Mouse (Mus musculus) embryo, embryonic 11 days (tissue): ENCODE measurements around the gene Nop53.

Experiments
- DNase-seq: peaks from one replicate; pipeline ENCODE4 v3.0.0-alpha.2; 2015

Nop53 gene

GRCm38 (mm10) chr7:15945721-15946536 lies at the start of gene Nop53:
Gene Nop53, minus strand, starts transcription at chr7:15946074.
- DNase-seq: peak; percentile 98

DNA sequence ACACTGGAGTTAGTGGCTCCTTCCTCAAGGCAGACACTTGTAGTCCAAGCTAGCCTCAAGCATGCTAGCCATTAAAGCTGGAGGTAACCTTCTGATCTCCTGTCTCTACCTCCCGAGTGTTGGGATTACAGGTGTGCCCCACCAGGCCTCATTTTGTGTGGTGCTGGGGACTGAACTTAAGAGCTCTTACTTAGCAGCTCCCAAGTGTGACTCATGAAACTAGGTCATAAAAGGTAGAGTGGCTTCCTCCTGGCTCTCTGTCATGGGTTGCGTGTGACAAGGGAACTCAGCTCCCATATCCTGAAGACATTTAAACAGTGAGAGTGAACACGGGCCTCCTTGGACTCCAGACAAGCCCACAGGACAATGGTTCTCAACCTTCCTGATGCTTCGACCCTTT lies 47.9 kb upstream of the Nop53 start:
- no peak for DNase-seq

- no peak for DNase-seq
These were observed 47.3 kb upstream of the Nop53 start for GRCm38 (mm10) chr7:15993152-15993551.

- no peak for DNase-seq
These were observed 45.9 kb upstream of the Nop53 start for GRCm38 (mm10) chr7:15991764-15992163.

DNA sequence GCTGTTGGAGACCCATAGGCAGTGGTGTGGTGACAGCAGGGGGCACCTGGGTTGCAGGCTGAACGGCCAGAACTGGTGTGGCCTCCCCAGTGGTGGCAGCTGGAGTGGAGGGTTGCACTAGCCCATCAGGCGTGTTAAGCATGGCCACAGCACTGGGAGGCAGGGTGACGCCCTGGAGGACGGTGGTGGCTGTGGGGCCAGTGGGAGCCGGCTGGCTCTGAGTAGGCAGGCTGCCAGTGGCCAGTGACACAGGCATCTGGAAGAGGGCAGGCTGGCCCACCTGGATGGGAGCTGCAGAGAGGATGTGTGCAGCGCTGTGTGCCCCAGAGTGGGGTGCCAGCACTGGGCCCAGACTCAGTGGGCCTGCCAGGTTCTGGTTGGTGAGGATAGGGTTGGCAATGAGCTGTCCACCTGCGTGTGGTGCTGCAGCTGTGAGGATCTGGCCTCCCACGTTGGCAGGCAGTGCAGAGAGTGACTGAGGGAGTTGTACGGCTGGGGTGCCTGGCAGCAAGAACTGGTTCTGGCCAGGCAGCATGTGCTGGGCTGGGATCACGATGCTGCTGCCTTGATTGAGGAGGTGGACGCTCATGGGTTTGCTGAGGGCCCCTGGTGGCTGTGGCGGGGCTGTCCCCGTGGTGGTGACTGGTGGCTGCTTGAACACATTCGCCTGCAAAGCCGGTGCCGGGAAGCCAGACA lies 41.9 kb upstream of the Nop53 start:
- DNase-seq: no peak

DNA sequence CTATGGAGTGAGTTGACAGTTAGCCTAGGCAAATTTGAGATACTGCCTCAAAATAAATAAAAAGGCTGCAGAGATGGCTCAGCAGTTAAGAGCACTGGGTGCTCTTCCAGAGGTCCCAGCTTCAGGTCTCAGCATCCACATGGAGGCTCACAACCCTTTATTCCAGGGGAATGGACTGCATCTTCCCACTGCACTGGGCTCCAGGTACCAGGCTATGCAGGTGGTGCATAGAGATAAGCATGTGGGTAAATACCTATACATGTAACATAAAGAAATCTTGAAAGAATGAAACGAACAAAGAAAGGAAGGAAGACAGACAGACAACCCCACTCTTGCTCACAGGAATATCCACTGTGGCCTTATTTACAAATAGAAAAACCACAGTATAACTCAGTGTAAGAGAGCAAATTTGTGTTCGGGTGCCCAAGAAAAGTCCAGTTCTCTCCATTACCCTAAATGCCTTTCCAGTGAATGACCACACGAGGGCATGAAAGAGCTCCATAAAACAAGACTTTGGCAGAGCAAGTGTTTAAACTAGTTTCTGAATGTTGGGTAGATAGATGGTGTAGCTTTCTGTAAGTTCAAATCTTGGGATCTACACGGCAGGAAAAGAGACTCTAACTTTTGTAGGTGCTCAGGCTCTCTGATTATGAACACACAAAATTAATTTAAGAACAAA lies 37.0 kb upstream of the Nop53 start:
- peak; percentile 55 for DNase-seq

GRCm38 (mm10) chr7:15981538-15981937 lies 35.7 kb upstream of the Nop53 start:
- DNase-seq: no peak

DNA sequence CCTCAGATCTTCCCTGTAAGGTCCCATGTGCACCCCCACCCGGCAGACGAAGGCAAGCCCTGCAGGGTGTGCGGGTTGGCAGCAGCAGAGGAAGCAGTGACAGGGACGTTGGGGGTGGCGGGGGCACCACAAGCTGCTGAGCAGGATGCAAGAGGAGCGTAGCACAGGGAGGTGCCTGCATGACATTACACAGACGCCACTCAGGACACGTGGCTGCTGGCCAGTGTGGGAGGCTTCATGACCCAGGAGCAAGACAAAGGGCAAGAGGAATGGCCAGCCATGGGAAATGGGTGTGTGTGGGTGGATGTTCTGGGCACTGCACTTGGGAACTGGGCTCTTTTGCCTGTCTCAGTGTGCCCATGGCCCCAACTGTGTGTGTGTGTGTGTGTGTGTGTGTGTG lies 34.4 kb upstream of the Nop53 start:
- DNase-seq: no peak

- DNase-seq: peak; percentile 48
These were observed 30.0 kb upstream of the Nop53 start for GRCm38 (mm10) chr7:15975904-15976303.

DNA sequence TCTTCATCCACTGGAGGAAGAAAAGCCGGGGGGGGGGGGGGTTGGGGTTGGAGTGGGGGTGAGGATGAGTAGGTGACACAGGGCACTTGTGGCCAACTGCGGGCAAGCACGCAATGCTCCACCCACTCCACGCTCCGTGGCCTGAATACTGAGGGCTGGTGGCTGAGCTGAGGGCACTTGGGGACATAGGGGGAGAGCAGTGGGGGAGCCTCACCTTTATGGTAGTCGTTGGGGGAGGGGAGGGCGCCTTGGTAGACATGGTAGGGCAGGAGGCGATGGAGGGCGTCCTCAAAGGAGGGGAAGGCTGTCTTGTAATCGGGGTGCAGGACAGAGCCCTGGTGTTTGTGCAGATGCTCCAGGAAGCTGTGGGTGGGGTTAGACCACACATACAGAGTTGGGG lies 29.6 kb upstream of the Nop53 start:
- DNase-seq: no peak

GRCm38 (mm10) chr7:15974712-15975111 lies 28.8 kb upstream of the Nop53 start:
- no peak for DNase-seq

- DNase-seq: no peak
These were observed 26.4 kb upstream of the Nop53 start for GRCm38 (mm10) chr7:15972247-15972646.

DNA sequence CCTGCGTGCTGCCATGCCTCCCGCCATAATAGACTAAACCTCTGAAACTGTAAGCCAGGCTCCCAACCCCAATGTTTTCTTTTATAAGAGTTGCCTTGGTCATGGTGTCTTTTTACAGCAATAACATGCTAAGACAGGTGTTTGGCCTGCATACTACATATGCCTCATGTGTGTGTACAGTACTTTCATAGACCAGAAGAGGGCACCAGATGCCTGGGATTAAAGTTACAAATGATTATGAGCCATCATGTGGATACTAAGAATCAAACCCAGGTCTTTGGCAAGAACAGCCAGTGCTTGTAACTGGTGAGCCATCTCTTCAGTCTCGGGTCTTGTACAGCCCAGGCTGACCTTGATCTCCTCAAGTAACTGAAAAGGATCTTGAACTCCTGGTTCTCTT lies 23.8 kb upstream of the Nop53 start:
- DNase-seq: no peak

- no peak for DNase-seq
These were observed 22.4 kb upstream of the Nop53 start for GRCm38 (mm10) chr7:15968322-15968721.

DNA sequence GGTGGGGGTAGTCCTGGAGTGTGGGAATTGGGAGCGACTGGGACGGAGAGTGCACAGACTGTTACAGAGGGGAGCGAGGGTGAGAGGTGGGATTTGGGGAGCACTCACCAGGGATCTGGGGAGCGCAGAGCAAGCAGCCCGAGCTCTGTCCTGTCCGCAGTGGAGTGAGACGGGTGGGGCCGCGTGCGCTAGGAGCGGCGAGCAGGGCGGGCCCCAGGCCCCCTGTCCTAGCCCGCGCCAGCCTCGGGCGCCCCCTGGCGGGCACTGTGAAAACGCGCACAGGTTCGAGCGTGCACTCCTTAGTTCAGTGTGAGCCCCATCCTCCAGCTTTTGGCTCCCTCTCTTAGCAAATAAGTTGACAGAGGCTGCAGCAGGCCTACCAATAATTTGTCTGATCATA lies 21.4 kb upstream of the Nop53 start, which contains the start of gene Ehd2:
Ehd2 (minus strand) TSS at position 256 of the 400 bp plus-strand sequence.
- DNase-seq: peak; percentile 78

DNA sequence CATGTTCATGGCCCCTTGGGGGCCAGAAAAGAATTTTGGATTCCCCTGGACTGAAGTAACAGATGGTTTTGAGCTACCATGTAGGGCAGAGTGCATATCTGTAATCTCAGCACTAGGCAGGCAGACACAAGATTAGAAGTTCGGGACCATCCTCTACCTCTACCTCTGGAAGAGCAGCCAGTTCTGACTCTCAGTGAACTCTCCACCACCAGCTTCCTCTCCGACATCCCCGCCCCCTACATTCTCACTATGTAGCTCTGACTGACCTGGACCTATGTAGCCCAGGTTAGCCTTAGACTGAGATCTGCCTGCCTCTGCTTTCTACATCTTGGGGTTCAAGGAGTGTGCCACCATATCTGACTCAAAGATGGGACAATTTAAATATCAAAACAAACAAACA lies 20.6 kb upstream of the Nop53 start:
- no peak for DNase-seq

DNA sequence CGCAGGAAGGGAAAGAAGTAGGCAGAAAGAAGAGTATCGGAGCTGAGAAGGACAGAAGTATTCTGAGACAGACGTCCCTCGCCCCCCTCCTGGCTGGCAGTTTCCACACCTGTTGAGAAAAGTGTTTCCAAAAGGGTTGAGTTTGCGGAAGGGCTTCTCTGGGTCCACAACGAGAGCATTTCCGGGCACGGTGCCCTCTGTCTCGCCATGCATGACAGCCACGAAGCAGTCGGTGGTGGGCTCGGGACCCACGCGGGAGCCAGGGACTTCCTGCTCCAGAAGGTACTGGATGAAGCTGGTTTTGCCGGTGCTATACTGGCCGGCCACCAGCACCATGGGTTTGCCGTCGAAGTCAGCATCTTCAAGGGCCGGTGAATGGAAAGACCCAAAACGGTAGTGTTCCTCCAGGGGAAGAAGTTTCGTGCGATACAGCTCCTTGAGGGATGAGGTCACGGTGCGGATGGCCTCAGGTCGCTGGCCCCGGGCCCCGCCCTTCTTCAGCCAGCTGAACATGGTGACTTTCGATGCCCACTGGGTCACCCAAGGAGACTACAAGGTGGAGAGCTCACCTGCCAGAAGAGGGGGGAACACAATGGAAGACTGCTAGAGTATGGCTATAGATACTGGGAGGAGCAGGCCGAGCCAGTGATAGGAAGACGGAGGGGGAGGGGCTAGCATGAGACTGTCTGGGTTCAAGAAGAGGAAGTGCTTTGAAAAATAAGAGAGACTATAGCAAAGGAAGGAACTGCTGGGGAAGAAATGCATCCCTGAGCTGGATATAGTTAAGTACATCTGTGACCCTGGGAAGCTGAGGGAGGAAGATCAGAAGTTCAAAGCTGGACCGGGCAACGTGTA lies 18.2 kb upstream of the Nop53 start:
- no peak for DNase-seq

DNA sequence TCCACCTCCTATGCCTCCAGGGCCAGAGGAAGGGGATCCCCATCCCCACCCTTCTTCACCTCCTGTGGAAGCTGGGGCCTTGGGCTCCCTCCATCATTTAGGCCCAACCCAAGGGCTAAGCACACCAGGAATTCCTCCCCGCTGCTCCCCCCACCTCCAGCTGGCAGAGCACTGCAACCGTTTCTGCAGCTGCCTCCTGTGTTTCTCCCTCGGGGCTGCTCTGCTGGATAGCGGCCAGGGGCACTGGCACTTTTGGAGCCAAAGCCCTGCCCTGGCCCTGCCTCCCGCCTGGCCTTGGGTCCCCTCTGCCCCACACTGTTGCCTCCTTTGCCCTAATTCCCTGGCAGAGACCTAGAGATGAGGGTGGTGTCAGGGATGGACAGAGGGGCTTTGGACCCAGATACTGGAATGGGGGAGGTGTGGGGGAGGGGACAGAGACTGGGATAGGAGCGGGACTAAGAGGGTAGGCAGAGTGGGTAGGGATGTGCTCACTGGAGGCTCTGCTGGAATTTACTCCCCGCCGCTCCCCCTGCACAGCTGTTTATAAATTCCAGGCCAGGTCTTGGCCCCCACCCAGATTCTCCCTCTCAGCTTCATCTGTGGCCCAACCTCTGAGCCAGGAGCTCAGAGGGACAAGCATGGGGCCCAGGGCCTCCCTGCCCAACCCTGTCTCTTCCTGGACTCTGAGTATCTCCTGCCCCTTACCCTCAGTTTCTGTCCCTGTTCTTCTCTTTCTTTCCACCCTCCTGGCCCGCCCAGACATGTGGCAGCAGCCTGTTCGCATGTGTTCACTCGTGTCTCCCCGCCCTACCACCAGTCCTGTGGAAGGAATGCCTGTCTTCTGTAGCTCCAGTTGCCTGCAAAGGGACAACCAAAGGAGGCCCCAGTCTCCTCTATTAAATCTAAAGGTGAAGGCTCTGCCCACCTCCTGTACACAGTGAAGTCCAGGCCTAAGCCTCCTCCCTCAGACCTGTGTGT lies 16.7 kb upstream of the Nop53 start:
- peak; percentile 37 for DNase-seq

DNA sequence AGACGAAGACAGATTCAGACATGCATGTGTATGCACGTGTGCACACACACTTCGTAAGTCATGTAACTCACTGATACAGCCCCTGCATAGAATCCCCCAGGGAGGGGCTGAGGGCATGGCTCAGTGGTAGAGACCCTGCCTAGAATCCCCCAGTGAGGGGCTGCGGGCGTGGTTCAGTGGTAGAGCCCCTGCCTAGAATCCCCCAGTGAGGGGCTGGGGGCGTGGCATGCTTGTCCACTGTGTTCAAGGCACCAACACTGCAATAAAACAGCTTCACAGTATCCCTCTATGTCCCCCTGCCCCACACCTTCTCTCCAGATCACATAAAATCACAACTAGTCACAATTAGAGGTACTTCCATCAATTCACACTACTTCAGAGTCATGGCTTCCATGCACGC lies 15.9 kb upstream of the Nop53 start:
- DNase-seq: no peak

- no peak for DNase-seq
These were observed 15.4 kb upstream of the Nop53 start for GRCm38 (mm10) chr7:15961239-15961638.

DNA sequence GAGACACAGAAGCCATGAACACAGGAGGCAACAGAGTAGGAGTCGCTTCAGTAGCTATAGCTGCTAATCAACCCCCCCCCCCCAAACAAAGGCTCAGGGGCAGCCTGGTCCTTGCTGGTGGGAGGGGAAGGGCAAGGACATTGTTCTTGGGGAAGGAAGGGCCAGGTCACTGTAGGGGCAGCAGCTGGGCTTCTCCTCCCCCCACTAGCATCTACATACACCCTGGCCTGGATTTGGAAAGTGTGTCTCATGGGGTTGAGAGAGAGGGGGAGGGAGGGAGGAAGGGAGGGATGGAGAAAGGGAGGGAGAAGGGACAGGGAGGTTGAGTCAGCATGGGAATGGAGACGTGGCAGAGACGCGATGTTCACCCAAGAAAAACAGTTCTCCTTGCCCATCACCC lies 14.8 kb upstream of the Nop53 start:
- no peak for DNase-seq

DNA sequence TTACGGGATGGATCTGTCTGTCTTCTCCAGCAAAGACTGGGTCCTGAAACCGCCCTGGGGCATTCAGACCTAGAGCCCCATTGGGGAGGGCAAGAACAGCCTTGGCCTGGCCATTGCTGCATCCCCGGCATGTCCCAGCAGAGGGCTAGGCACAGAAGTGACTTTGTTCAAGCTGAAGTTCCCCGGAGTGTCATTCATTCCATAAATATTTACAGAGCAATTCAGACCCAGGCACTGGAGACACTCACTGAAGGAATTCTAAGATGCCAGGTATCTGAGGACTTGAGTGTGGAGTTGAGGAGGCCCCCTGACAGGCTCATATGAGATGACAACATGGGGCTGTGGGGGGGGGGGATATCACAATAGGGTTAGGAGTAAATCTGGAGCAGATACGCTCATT lies 10.3 kb upstream of the Nop53 start:
- no peak for DNase-seq
